Mouse (Mus musculus): ENCODE results near the gene Trp53tg5.
A peak's percentile ranks its signal among the peaks of the same experiment; 100 is the strongest.

DNA sequence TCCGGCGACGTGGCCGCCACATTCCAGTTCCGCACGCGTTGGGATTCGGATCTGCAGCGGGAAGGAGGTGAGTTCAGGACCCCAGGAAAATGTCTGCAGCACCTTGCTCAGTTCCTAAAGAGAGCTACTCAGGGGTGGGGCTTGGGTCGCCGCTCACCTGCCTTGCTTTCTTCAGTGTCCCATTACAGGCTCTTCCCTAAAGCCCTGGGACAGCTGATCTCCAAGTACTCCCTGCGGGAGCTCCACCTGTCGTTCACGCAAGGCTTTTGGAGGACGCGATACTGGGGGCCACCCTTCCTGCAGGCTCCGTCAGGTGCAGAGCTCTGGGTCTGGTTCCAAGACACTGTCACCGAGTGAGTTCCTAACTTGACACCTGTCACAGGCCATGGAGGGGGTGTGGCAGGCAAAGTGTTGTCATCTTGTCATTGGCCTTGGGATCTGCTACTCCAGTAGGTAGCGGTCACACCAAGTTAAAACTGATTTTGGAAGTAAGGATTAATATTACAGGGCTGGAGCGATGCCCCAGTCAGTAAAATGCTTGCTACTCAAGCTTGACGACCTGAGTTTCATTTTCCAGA lies 24.3 kb upstream of the Trp53tg5 start:
- TF ChIP-seq CTCF (IDR thresholded peaks at IDR 0.05; ENCODE audit: low read depth): peak; percentile 39
- no peak for TF ChIP-seq EP300 (optimal IDR thresholded peaks at IDR 0.05)

All from stomach, postnatal 0 days (tissue).